Mouse (Mus musculus) right cerebral cortex, adult 18-20 months (tissue): ENCODE measurements around the gene Neurl1a.

ENCODE experiments used
- DNase-seq: peaks from one replicate; pipeline ENCODE4 v3.0.0; 2022; ENCODE audit warnings: mixed read lengths

Gene Neurl1a

GRCm38 (mm10) chr19:47216766-47217165 lies 38.1 kb downstream of the Neurl1a start:
- no peak for DNase-seq

- DNase-seq, result no peak
Observed at GRCm38 (mm10) chr19:47219622-47220021, 41.0 kb downstream of the Neurl1a start.

GRCm38 (mm10) chr19:47220232-47220631 lies 41.6 kb downstream of the Neurl1a start:
- DNase-seq, result no peak

- peak; percentile 36 for DNase-seq
Observed at GRCm38 (mm10) chr19:47221006-47221405, 42.4 kb downstream of the Neurl1a start.

- no peak for DNase-seq
Observed at GRCm38 (mm10) chr19:47221500-47222153, 43.0 kb downstream of the Neurl1a start.

GRCm38 (mm10) chr19:47222154-47222840 lies 43.7 kb downstream of the Neurl1a start:
- DNase-seq, result no peak

GRCm38 (mm10) chr19:47222841-47223557 lies 44.4 kb downstream of the Neurl1a start:
- no peak for DNase-seq

- no peak for DNase-seq
Observed at GRCm38 (mm10) chr19:47224743-47225142, 46.1 kb downstream of the Neurl1a start.

GRCm38 (mm10) chr19:47225791-47226190 lies 47.2 kb downstream of the Neurl1a start:
- DNase-seq, result no peak

- peak; percentile 80 for DNase-seq
Observed at GRCm38 (mm10) chr19:47228725-47229252, 50.2 kb downstream of the Neurl1a start.

- no peak for DNase-seq
Observed at GRCm38 (mm10) chr19:47229461-47229860, 50.8 kb downstream of the Neurl1a start.

GRCm38 (mm10) chr19:47230082-47230481 lies 51.5 kb downstream of the Neurl1a start:
- no peak for DNase-seq

GRCm38 (mm10) chr19:47230682-47231081 lies 52.1 kb downstream of the Neurl1a start:
- DNase-seq, result no peak

GRCm38 (mm10) chr19:47231389-47231788 lies 52.8 kb downstream of the Neurl1a start:
- DNase-seq, result no peak

- no peak for DNase-seq
Observed at GRCm38 (mm10) chr19:47232077-47232865, 53.7 kb downstream of the Neurl1a start.

GRCm38 (mm10) chr19:47233087-47233486 lies 54.5 kb downstream of the Neurl1a start:
- DNase-seq, result no peak

- no peak for DNase-seq
Observed at GRCm38 (mm10) chr19:47240076-47240475, 61.5 kb downstream of the Neurl1a start.

GRCm38 (mm10) chr19:47240957-47241356 lies 62.3 kb downstream of the Neurl1a start:
- DNase-seq, result no peak

GRCm38 (mm10) chr19:47242227-47242626 lies 63.6 kb downstream of the Neurl1a start:
- no peak for DNase-seq

GRCm38 (mm10) chr19:47245512-47245911 lies 66.9 kb downstream of the Neurl1a start:
- no peak for DNase-seq

- DNase-seq, result no peak
Observed at GRCm38 (mm10) chr19:47247791-47248190, 69.2 kb downstream of the Neurl1a start.

GRCm38 (mm10) chr19:47248296-47248695 lies 69.7 kb downstream of the Neurl1a start:
- no peak for DNase-seq
